Mouse (Mus musculus): Measurements from ENCODE around the gene Aktip. TPM values are rescaled to one million over a fixed set of nuclear protein-coding genes. Genes with fewer than 3 reads are reported as not detected.

Gene Aktip
- total RNA-seq (2014; rRNA removed) (133 and 163 TPM in 2 replicates), polyA plus RNA-seq (2015; fragmentation: Nextera tagmentation; extraction: Ambion mirVana) (133 and 134 TPM in 2 replicates)

- DNase-seq (ENCODE audit: low spot score) (no peak), ATAC-seq (ENCODE audit: low FRiP score) (no peak)
- Histone ChIP-seq H3K4me3 (ENCODE audit: low read depth, low read length) (no peak within 1 kb of the TSS), H3K4me2 (ENCODE audit: low read depth, low read length, poor library complexity, severe bottlenecking) (no peak within 1 kb of the TSS), H3K27me3 (ENCODE audit: insufficient read depth, low read length) (peaks cover 4% of the 10 kb centered on the region; the same call in 1 of the 2 replicates), H3K9ac (replicated peaks; ENCODE audit: low read length, poor library complexity, severe bottlenecking) (no peak within 1 kb of the TSS), H3K27ac (ENCODE audit: low read depth, low read length) (no peak within 1 kb of the TSS), H3K4me1 (ENCODE audit: insufficient read depth, low read length) (no peaks in the 10 kb centered on the region), H3K36me3 (ENCODE audit: insufficient read depth, low read length) (no peaks in the 10 kb centered on the region), H3K9me3 (ENCODE audit: low read length) (no peaks in the 10 kb centered on the region)
- TF ChIP-seq CTCF (IDR thresholded peaks at IDR 0.05), result no peak
- 93% methylated on average over 7 of the region's 7 CpGs for WGBS
Observed at GRCm38 (mm10) chr8:91199876-91200275, at the start of gene Aktip. Gene Aktip (minus strand): TSS chr8:91199976.

DNA sequence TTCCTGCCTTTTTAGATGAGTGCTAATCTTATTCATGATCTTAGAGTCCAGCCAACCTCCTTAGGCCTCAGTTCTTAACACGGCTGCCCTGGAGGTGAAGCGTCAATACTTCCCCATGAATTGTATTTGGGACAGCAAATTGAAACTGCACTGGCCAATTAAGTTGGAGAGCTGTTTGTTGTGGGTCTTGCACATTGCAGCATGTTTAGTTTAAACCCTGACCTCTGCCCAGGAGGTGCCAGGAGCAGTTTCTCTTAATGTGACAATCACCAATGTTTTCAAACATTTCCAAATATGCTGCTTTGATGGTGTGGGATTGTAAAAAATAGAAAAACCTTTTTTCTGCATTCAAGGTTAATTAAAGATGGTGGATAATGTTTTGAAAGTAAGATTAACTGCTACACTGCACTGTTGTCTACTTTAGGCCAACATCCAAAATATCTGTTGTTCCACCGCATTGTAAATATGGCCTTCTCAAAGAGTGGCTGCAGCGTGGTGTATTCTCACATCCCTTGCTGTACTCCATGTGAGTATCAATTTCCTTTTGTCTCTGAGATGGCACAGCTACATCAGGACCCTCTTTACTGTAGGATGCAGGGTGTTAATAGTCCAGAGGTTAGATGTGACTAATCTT is 46.2 kb upstream of the Aktip start:
- no peak overlapping the region for H3K9ac ChIP-seq (replicated peaks; ENCODE audit: low read length, poor library complexity, severe bottlenecking)
- H3K36me3 ChIP-seq (ENCODE audit: insufficient read depth, low read length), result no peaks in the 10 kb centered on the region
- 72% methylated on average over 4 of the region's 4 CpGs for WGBS
- H3K27ac ChIP-seq (ENCODE audit: low read depth, low read length), result no peak overlapping the region
- H3K4me2 ChIP-seq (ENCODE audit: low read depth, low read length, poor library complexity, severe bottlenecking), result no peak overlapping the region
- DNase-seq (ENCODE audit: low spot score), result no peak
- H3K4me3 ChIP-seq (ENCODE audit: low read depth, low read length), result no peak overlapping the region
- no peaks in the 10 kb centered on the region for H3K4me1 ChIP-seq (ENCODE audit: insufficient read depth, low read length)
- H3K9me3 ChIP-seq (ENCODE audit: low read length), result no peaks in the 10 kb centered on the region
- ATAC-seq (ENCODE audit: low FRiP score), result no peak
- no peak for TF ChIP-seq CTCF (IDR thresholded peaks at IDR 0.05)
- no peaks in the 10 kb centered on the region for H3K27me3 ChIP-seq (ENCODE audit: insufficient read depth, low read length)

GRCm38 (mm10) chr8:91242721-91243120 is 42.9 kb upstream of the Aktip start:
- Histone ChIP-seq H3K4me1 (ENCODE audit: insufficient read depth, low read length) (no peaks in the 10 kb centered on the region), H3K4me2 (ENCODE audit: low read depth, low read length, poor library complexity, severe bottlenecking) (no peak overlapping the region), H3K27me3 (ENCODE audit: insufficient read depth, low read length) (no peaks in the 10 kb centered on the region), H3K36me3 (ENCODE audit: insufficient read depth, low read length) (no peaks in the 10 kb centered on the region), H3K4me3 (ENCODE audit: low read depth, low read length) (no peak overlapping the region), H3K27ac (ENCODE audit: low read depth, low read length) (no peak overlapping the region), H3K9me3 (ENCODE audit: low read length) (no peaks in the 10 kb centered on the region), H3K9ac (replicated peaks; ENCODE audit: low read length, poor library complexity, severe bottlenecking) (no peak overlapping the region)
- no peak for ATAC-seq (ENCODE audit: low FRiP score)
- no peak for DNase-seq (ENCODE audit: low spot score)
- no peak for TF ChIP-seq CTCF (IDR thresholded peaks at IDR 0.05)
- 69% methylated on average over 1 of the region's 1 CpGs for WGBS

- Histone ChIP-seq H3K4me3 (ENCODE audit: low read depth, low read length) (no peak overlapping the region), H3K9me3 (ENCODE audit: low read length) (no peaks in the 10 kb centered on the region), H3K4me1 (ENCODE audit: insufficient read depth, low read length) (no peaks in the 10 kb centered on the region), H3K27ac (ENCODE audit: low read depth, low read length) (no peak overlapping the region), H3K27me3 (ENCODE audit: insufficient read depth, low read length) (no peaks in the 10 kb centered on the region), H3K36me3 (ENCODE audit: insufficient read depth, low read length) (no peaks in the 10 kb centered on the region), H3K9ac (replicated peaks; ENCODE audit: low read length, poor library complexity, severe bottlenecking) (no peak overlapping the region), H3K4me2 (ENCODE audit: low read depth, low read length, poor library complexity, severe bottlenecking) (no peak overlapping the region)
- DNase-seq (ENCODE audit: low spot score) (no peak), ATAC-seq (ENCODE audit: low FRiP score) (no peak)
- 67% methylated on average over 8 of the region's 8 CpGs for whole genome bisulfite sequencing
- TF ChIP-seq CTCF (IDR thresholded peaks at IDR 0.05), result no peak
Observed at GRCm38 (mm10) chr8:91241873-91242519, 42.2 kb upstream of the Aktip start.

GRCm38 (mm10) chr8:91241371-91241770 is 41.6 kb upstream of the Aktip start:
- no peak overlapping the region for H3K4me2 ChIP-seq (ENCODE audit: low read depth, low read length, poor library complexity, severe bottlenecking)
- DNase-seq (ENCODE audit: low spot score) (no peak), ATAC-seq (ENCODE audit: low FRiP score) (no peak)
- H3K9ac ChIP-seq (replicated peaks; ENCODE audit: low read length, poor library complexity, severe bottlenecking), result no peak overlapping the region
- H3K9me3 ChIP-seq (ENCODE audit: low read length), result no peaks in the 10 kb centered on the region
- H3K27me3 ChIP-seq (ENCODE audit: insufficient read depth, low read length), result no peaks in the 10 kb centered on the region
- H3K4me3 ChIP-seq (ENCODE audit: low read depth, low read length), result no peak overlapping the region
- WGBS, result 42% methylated on average over 5 of the region's 5 CpGs
- H3K27ac ChIP-seq (ENCODE audit: low read depth, low read length), result no peak overlapping the region
- TF ChIP-seq CTCF (IDR thresholded peaks at IDR 0.05), result no peak
- no peaks in the 10 kb centered on the region for H3K4me1 ChIP-seq (ENCODE audit: insufficient read depth, low read length)
- no peaks in the 10 kb centered on the region for H3K36me3 ChIP-seq (ENCODE audit: insufficient read depth, low read length)

GRCm38 (mm10) chr8:91237191-91237590 is 37.4 kb upstream of the Aktip start:
- Histone ChIP-seq H3K9me3 (ENCODE audit: low read length) (no peaks in the 10 kb centered on the region), H3K4me2 (ENCODE audit: low read depth, low read length, poor library complexity, severe bottlenecking) (no peak overlapping the region), H3K27ac (ENCODE audit: low read depth, low read length) (no peak overlapping the region), H3K4me3 (ENCODE audit: low read depth, low read length) (no peak overlapping the region), H3K9ac (replicated peaks; ENCODE audit: low read length, poor library complexity, severe bottlenecking) (no peak overlapping the region), H3K27me3 (ENCODE audit: insufficient read depth, low read length) (no peaks in the 10 kb centered on the region), H3K4me1 (ENCODE audit: insufficient read depth, low read length) (no peaks in the 10 kb centered on the region), H3K36me3 (ENCODE audit: insufficient read depth, low read length) (no peaks in the 10 kb centered on the region)
- TF ChIP-seq CTCF (IDR thresholded peaks at IDR 0.05), result no peak
- DNase-seq (ENCODE audit: low spot score) (no peak), ATAC-seq (ENCODE audit: low FRiP score) (no peak)
- 82% methylated on average over 2 of the region's 2 CpGs for WGBS

Data from midbrain, postnatal 0 days (tissue).